Mouse (Mus musculus) lung, embryonic 15.5 days (tissue): Measurements from ENCODE around the gene Zpbp2. TPM values are rescaled to one million over a fixed set of nuclear protein-coding genes. Genes with fewer than 3 reads are reported as not detected.
A peak's percentile ranks its signal among the peaks of the same experiment; 100 is the strongest.

Experiments used
- ATAC-seq: fragments of 200-750 bp; cut with Nextera tagmentation; 2 replicates; pipeline ENCODE4 v1.8.0; 2017; ENCODE audit warnings: moderate number of reproducible peaks, borderline replicate concordance; ENCODE audit not compliant: low FRiP score, low TSS enrichment; ENCODE audit errors: extremely low read depth
- H3K27ac ChIP-seq: fragments of 300-500 bp; sonication (generic); 2 replicates; pipeline ENCODE4 v1.5.1; 2015; ENCODE audit warnings: moderate library complexity, mild to moderate bottlenecking, inconsistent platforms
- H3K27me3 ChIP-seq: fragments of 300-500 bp; sonication (generic); 2 replicates; pipeline ENCODE4 v1.6.1; 2015; ENCODE audit warnings: inconsistent platforms
- H3K36me3 ChIP-seq: fragments of 300-500 bp; sonication (generic); 2 replicates; pipeline ENCODE4 v1.6.1; 2015; ENCODE audit warnings: inconsistent platforms
- H3K4me1 ChIP-seq: fragments of 300-500 bp; sonication (generic); 2 replicates; pipeline ENCODE4 v1.6.1; 2015; ENCODE audit warnings: inconsistent platforms
- H3K4me2 ChIP-seq: fragments of 300-500 bp; sonication (generic); 2 replicates; pipeline ENCODE4 v1.6.1; 2015; ENCODE audit warnings: inconsistent platforms, mild to moderate bottlenecking, moderate library complexity
- H3K4me3 ChIP-seq: fragments of 300-500 bp; sonication (generic); 2 replicates; pipeline ENCODE4 v1.5.1; 2015; ENCODE audit warnings: mild to moderate bottlenecking, inconsistent platforms
- H3K9ac ChIP-seq: fragments of 300-500 bp; sonication (generic); 2 replicates; pipeline ENCODE4 v1.6.1; 2015; ENCODE audit warnings: inconsistent platforms
- H3K9me3 ChIP-seq: fragments of 300-500 bp; sonication (generic); 2 replicates; pipeline ENCODE4 v1.6.1; 2016; ENCODE audit warnings: inconsistent platforms
- WGBS: fragments of 180-500 bp; shearing (Covaris S2); methylation state at CpG from one replicate; pipeline ENCODE4 v1.1.7; 2015; 5-methylcytosine and 5-hydroxymethylcytosine counted together
- polyA plus RNA-seq: library from polyadenylated mRNA; unstranded; fragments of >200 nt; fragmentation: Nextera tagmentation; extraction: Ambion mirVana; gene quantifications from 2 replicates; pipeline ENCODE4 v1.2.1, GENCODE M21; 2015

Zpbp2 gene
- polyA plus RNA-seq, 1 experiment from 2014 or later = 0.14 TPM

GRCm38 (mm10) chr11:98563921-98564414 is 13.1 kb downstream of the Zpbp2 start:
- Histone ChIP-seq H3K36me3 (no peaks in the 10 kb centered on the region), H3K4me2 (no peak overlapping the region), H3K27ac (no peak overlapping the region), H3K4me3 (no peak overlapping the region), H3K27me3 (peaks cover 10% of the 10 kb centered on the region), H3K4me1 (no peaks in the 10 kb centered on the region), H3K9ac (no peak overlapping the region), H3K9me3 (no peaks in the 10 kb centered on the region)
- ATAC-seq = no peak
- 44% methylated on average over 13 of the region's 13 CpGs for WGBS

GRCm38 (mm10) chr11:98568326-98568725 is 17.4 kb downstream of the Zpbp2 start:
- H3K36me3 ChIP-seq = no peaks in the 10 kb centered on the region
- no peaks in the 10 kb centered on the region for H3K9me3 ChIP-seq
- no peak for ATAC-seq
- no peak overlapping the region for H3K4me3 ChIP-seq
- WGBS = 78% methylated on average over 8 of the region's 8 CpGs
- no peaks in the 10 kb centered on the region for H3K27me3 ChIP-seq
- H3K9ac ChIP-seq = no peak overlapping the region
- H3K27ac ChIP-seq = no peak overlapping the region
- no peaks in the 10 kb centered on the region for H3K4me1 ChIP-seq
- H3K4me2 ChIP-seq = no peak overlapping the region

GRCm38 (mm10) chr11:98569461-98569860 is 18.6 kb downstream of the Zpbp2 start:
- no peak for ATAC-seq
- Histone ChIP-seq H3K4me2 (no peak overlapping the region), H3K4me1 (no peaks in the 10 kb centered on the region), H3K4me3 (no peak overlapping the region), H3K36me3 (no peaks in the 10 kb centered on the region), H3K27me3 (no peaks in the 10 kb centered on the region), H3K9me3 (no peaks in the 10 kb centered on the region), H3K27ac (no peak overlapping the region), H3K9ac (no peak overlapping the region)
- WGBS = 71% methylated on average over 6 of the region's 6 CpGs

- H3K4me1 ChIP-seq = no peaks in the 10 kb centered on the region; the same call in 1 of the 2 replicates
- H3K4me3 ChIP-seq = no peak overlapping the region
- H3K9ac ChIP-seq = no peak overlapping the region
- H3K27me3 ChIP-seq = no peaks in the 10 kb centered on the region
- no peaks in the 10 kb centered on the region for H3K9me3 ChIP-seq
- H3K36me3 ChIP-seq = peaks cover 9% of the 10 kb centered on the region; the same call in 1 of the 2 replicates
- H3K4me2 ChIP-seq = no peak overlapping the region
- H3K27ac ChIP-seq = no peak overlapping the region
- no peak for ATAC-seq
- 81% methylated on average over 5 of the region's 5 CpGs for WGBS
Measured at GRCm38 (mm10) chr11:98577776-98578175, 26.9 kb downstream of the Zpbp2 start.

- Histone ChIP-seq H3K27me3 (no peaks in the 10 kb centered on the region), H3K9ac (no peak overlapping the region), H3K36me3 (peaks cover 17% of the 10 kb centered on the region; the same call in 1 of the 2 replicates), H3K27ac (no peak overlapping the region), H3K4me2 (no peak overlapping the region), H3K9me3 (no peaks in the 10 kb centered on the region), H3K4me3 (no peak overlapping the region), H3K4me1 (peaks cover 10% of the 10 kb centered on the region)
- ATAC-seq = peak; percentile 52; the same call in 1 of the 2 replicates
- 59% methylated on average over 16 of the region's 16 CpGs for WGBS
Measured at GRCm38 (mm10) chr11:98580301-98581121, 29.6 kb downstream of the Zpbp2 start.

- WGBS = 70% methylated on average over 17 of the region's 17 CpGs
- no peak overlapping the region for H3K27ac ChIP-seq
- no peaks in the 10 kb centered on the region for H3K9me3 ChIP-seq
- H3K4me2 ChIP-seq = no peak overlapping the region
- H3K9ac ChIP-seq = no peak overlapping the region
- ATAC-seq = no peak
- no peak overlapping the region for H3K4me3 ChIP-seq
- H3K4me1 ChIP-seq = peaks cover 19% of the 10 kb centered on the region
- H3K36me3 ChIP-seq = peaks cover 17% of the 10 kb centered on the region; the same call in 1 of the 2 replicates
- H3K27me3 ChIP-seq = no peaks in the 10 kb centered on the region
Measured at GRCm38 (mm10) chr11:98581286-98582029, 30.6 kb downstream of the Zpbp2 start.

GRCm38 (mm10) chr11:98582030-98582388 is 31.1 kb downstream of the Zpbp2 start:
- Histone ChIP-seq H3K9me3 (no peaks in the 10 kb centered on the region), H3K4me3 (no peak overlapping the region), H3K9ac (no peak overlapping the region), H3K27me3 (no peaks in the 10 kb centered on the region), H3K4me2 (no peak overlapping the region), H3K27ac (no peak overlapping the region), H3K4me1 (peaks cover 21% of the 10 kb centered on the region), H3K36me3 (peaks cover 17% of the 10 kb centered on the region; the same call in 1 of the 2 replicates)
- ATAC-seq = no peak
- WGBS = 87% methylated on average over 8 of the region's 8 CpGs

- H3K27me3 ChIP-seq = no peaks in the 10 kb centered on the region
- ATAC-seq = no peak
- WGBS = 85% methylated on average over 12 of the region's 12 CpGs
- H3K4me3 ChIP-seq = no peak overlapping the region
- H3K4me1 ChIP-seq = peaks cover 25% of the 10 kb centered on the region
- no peak overlapping the region for H3K9ac ChIP-seq
- no peaks in the 10 kb centered on the region for H3K9me3 ChIP-seq
- no peak overlapping the region for H3K4me2 ChIP-seq
- peaks cover 17% of the 10 kb centered on the region; the same call in 1 of the 2 replicates for H3K36me3 ChIP-seq
- H3K27ac ChIP-seq = no peak overlapping the region
Measured at GRCm38 (mm10) chr11:98582551-98583264, 31.8 kb downstream of the Zpbp2 start.

GRCm38 (mm10) chr11:98583265-98583552 is 32.3 kb downstream of the Zpbp2 start:
- Histone ChIP-seq H3K9me3 (no peaks in the 10 kb centered on the region), H3K27me3 (no peaks in the 10 kb centered on the region), H3K9ac (no peak overlapping the region), H3K4me1 (peaks cover 28% of the 10 kb centered on the region), H3K4me2 (no peak overlapping the region), H3K4me3 (no peak overlapping the region), H3K36me3 (peaks cover 17% of the 10 kb centered on the region; the same call in 1 of the 2 replicates), H3K27ac (no peak overlapping the region)
- WGBS = 86% methylated on average over 3 of the region's 3 CpGs
- no peak for ATAC-seq

- no peak overlapping the region for H3K4me2 ChIP-seq
- WGBS = 25% methylated on average over 3 of the region's 3 CpGs
- H3K9me3 ChIP-seq = no peaks in the 10 kb centered on the region
- no peak overlapping the region for H3K4me3 ChIP-seq
- H3K27me3 ChIP-seq = no peaks in the 10 kb centered on the region
- H3K9ac ChIP-seq = no peak overlapping the region
- H3K36me3 ChIP-seq = peaks cover 17% of the 10 kb centered on the region; the same call in 1 of the 2 replicates
- H3K4me1 ChIP-seq = peaks cover 32% of the 10 kb centered on the region
- no peak overlapping the region for H3K27ac ChIP-seq
- ATAC-seq = no peak
Measured at GRCm38 (mm10) chr11:98583571-98583970, 32.7 kb downstream of the Zpbp2 start.

GRCm38 (mm10) chr11:98584146-98584545 is 33.2 kb downstream of the Zpbp2 start:
- Histone ChIP-seq H3K4me3 (no peak overlapping the region), H3K4me1 (peaks cover 37% of the 10 kb centered on the region), H3K4me2 (no peak overlapping the region), H3K9me3 (no peaks in the 10 kb centered on the region), H3K9ac (no peak overlapping the region), H3K27ac (no peak overlapping the region), H3K27me3 (no peaks in the 10 kb centered on the region), H3K36me3 (peaks cover 17% of the 10 kb centered on the region; the same call in 1 of the 2 replicates)
- no peak for ATAC-seq
- 42% methylated on average over 1 of the region's 1 CpGs for WGBS
